Mouse (Mus musculus): Measurements from ENCODE around the gene Dbn1. TPM values are rescaled to one million over a fixed set of nuclear protein-coding genes. Genes with fewer than 3 reads are reported as not detected.

The Dbn1 gene
- polyA plus RNA-seq, 1 experiment from 2014 or later, result 372 TPM

- Histone ChIP-seq H3K36me3 (ENCODE audit: control insufficient read depth, insufficient read depth, low read length) (peaks cover 34% of the 10 kb centered on the region), H3K27me3 (ENCODE audit: control insufficient read depth, insufficient read depth, low read length) (no peaks in the 10 kb centered on the region), H3K4me1 (ENCODE audit: control insufficient read depth, insufficient read depth, low read length) (no peaks in the 10 kb centered on the region), H3K9me3 (ENCODE audit: control insufficient read depth, low read length) (no peaks in the 10 kb centered on the region), H3K4me3 (ENCODE audit: low read depth, low read length) (no peak overlapping the region), H3K27ac (ENCODE audit: low read depth, low read length) (no peak overlapping the region), H3K9ac (ENCODE audit: low read length) (no peak overlapping the region), H3K4me2 (ENCODE audit: low read depth) (no peak overlapping the region)
- WGBS, result 84% methylated on average over 5 of the region's 5 CpGs
- DNase-seq (ENCODE audit: low spot score), result no peak
- ATAC-seq (ENCODE audit: insufficient read depth, low FRiP score, low TSS enrichment), result no peak
Measured at GRCm38 (mm10) chr13:55504390-55504789, 16.5 kb upstream of the Dbn1 start.

- Histone ChIP-seq H3K9me3 (ENCODE audit: control insufficient read depth, low read length) (no peaks in the 10 kb centered on the region), H3K27ac (ENCODE audit: low read depth, low read length) (no peak overlapping the region), H3K4me3 (ENCODE audit: low read depth, low read length) (no peak overlapping the region), H3K36me3 (ENCODE audit: control insufficient read depth, insufficient read depth, low read length) (peaks cover 24% of the 10 kb centered on the region), H3K9ac (ENCODE audit: low read length) (no peak overlapping the region), H3K4me2 (ENCODE audit: low read depth) (no peak overlapping the region), H3K27me3 (ENCODE audit: control insufficient read depth, insufficient read depth, low read length) (no peaks in the 10 kb centered on the region), H3K4me1 (ENCODE audit: control insufficient read depth, insufficient read depth, low read length) (no peaks in the 10 kb centered on the region)
- 89% methylated on average over 8 of the region's 8 CpGs for WGBS
- no peak for ATAC-seq (ENCODE audit: insufficient read depth, low FRiP score, low TSS enrichment)
- DNase-seq (ENCODE audit: low spot score), result no peak
Measured at GRCm38 (mm10) chr13:55502405-55502804, 14.5 kb upstream of the Dbn1 start.

- no peaks in the 10 kb centered on the region for H3K9me3 ChIP-seq (ENCODE audit: control insufficient read depth, low read length)
- no peak overlapping the region for H3K4me2 ChIP-seq (ENCODE audit: low read depth)
- peaks cover 18% of the 10 kb centered on the region for H3K36me3 ChIP-seq (ENCODE audit: control insufficient read depth, insufficient read depth, low read length)
- no peak overlapping the region for H3K9ac ChIP-seq (ENCODE audit: low read length)
- H3K27ac ChIP-seq (ENCODE audit: low read depth, low read length), result no peak overlapping the region
- no peak overlapping the region for H3K4me3 ChIP-seq (ENCODE audit: low read depth, low read length)
- DNase-seq (ENCODE audit: low spot score) (no peak), ATAC-seq (ENCODE audit: insufficient read depth, low FRiP score, low TSS enrichment) (no peak)
- peaks cover 5% of the 10 kb centered on the region; the same call in 1 of the 2 replicates for H3K4me1 ChIP-seq (ENCODE audit: control insufficient read depth, insufficient read depth, low read length)
- no peaks in the 10 kb centered on the region for H3K27me3 ChIP-seq (ENCODE audit: control insufficient read depth, insufficient read depth, low read length)
- WGBS, result 83% methylated on average over 10 of the region's 10 CpGs
Measured at GRCm38 (mm10) chr13:55500575-55500974, 12.7 kb upstream of the Dbn1 start.

- H3K4me1 ChIP-seq (ENCODE audit: control insufficient read depth, insufficient read depth, low read length), result peaks cover 7% of the 10 kb centered on the region; the same call in 1 of the 2 replicates
- ATAC-seq (ENCODE audit: insufficient read depth, low FRiP score, low TSS enrichment), result no peak
- peaks cover 11% of the 10 kb centered on the region for H3K36me3 ChIP-seq (ENCODE audit: control insufficient read depth, insufficient read depth, low read length)
- no peak overlapping the region for H3K9ac ChIP-seq (ENCODE audit: low read length)
- WGBS, result 53% methylated on average over 11 of the region's 11 CpGs
- no peak overlapping the region for H3K4me2 ChIP-seq (ENCODE audit: low read depth)
- no peaks in the 10 kb centered on the region for H3K9me3 ChIP-seq (ENCODE audit: control insufficient read depth, low read length)
- DNase-seq (ENCODE audit: low spot score), result no peak
- no peak overlapping the region for H3K27ac ChIP-seq (ENCODE audit: low read depth, low read length)
- H3K27me3 ChIP-seq (ENCODE audit: control insufficient read depth, insufficient read depth, low read length), result no peaks in the 10 kb centered on the region
- H3K4me3 ChIP-seq (ENCODE audit: low read depth, low read length), result no peak overlapping the region
Measured at GRCm38 (mm10) chr13:55498906-55499305, 11.0 kb upstream of the Dbn1 start.

GRCm38 (mm10) chr13:55496661-55497060, 8.8 kb upstream of the Dbn1 start:
- H3K4me2 ChIP-seq (ENCODE audit: low read depth), result no peak overlapping the region
- no peak for ATAC-seq (ENCODE audit: insufficient read depth, low FRiP score, low TSS enrichment)
- H3K4me3 ChIP-seq (ENCODE audit: low read depth, low read length), result no peak overlapping the region
- no peaks in the 10 kb centered on the region for H3K27me3 ChIP-seq (ENCODE audit: control insufficient read depth, insufficient read depth, low read length)
- H3K4me1 ChIP-seq (ENCODE audit: control insufficient read depth, insufficient read depth, low read length), result peaks cover 7% of the 10 kb centered on the region; the same call in 1 of the 2 replicates
- no peaks in the 10 kb centered on the region for H3K36me3 ChIP-seq (ENCODE audit: control insufficient read depth, insufficient read depth, low read length)
- H3K9me3 ChIP-seq (ENCODE audit: control insufficient read depth, low read length), result no peaks in the 10 kb centered on the region
- no peak for DNase-seq (ENCODE audit: low spot score)
- 88% methylated on average over 6 of the region's 6 CpGs for WGBS
- H3K27ac ChIP-seq (ENCODE audit: low read depth, low read length), result no peak overlapping the region
- H3K9ac ChIP-seq (ENCODE audit: low read length), result no peak overlapping the region

- no peak overlapping the region for H3K27ac ChIP-seq (ENCODE audit: low read depth, low read length)
- no peak overlapping the region for H3K4me2 ChIP-seq (ENCODE audit: low read depth)
- DNase-seq (ENCODE audit: low spot score), result no peak
- H3K36me3 ChIP-seq (ENCODE audit: control insufficient read depth, insufficient read depth, low read length), result no peaks in the 10 kb centered on the region
- peak overlapping the region; percentile 20; the same call in 1 of the 2 replicates for H3K9ac ChIP-seq (ENCODE audit: low read length)
- no peaks in the 10 kb centered on the region for H3K27me3 ChIP-seq (ENCODE audit: control insufficient read depth, insufficient read depth, low read length)
- no peak for ATAC-seq (ENCODE audit: insufficient read depth, low FRiP score, low TSS enrichment)
- peaks cover 7% of the 10 kb centered on the region; the same call in 1 of the 2 replicates for H3K4me1 ChIP-seq (ENCODE audit: control insufficient read depth, insufficient read depth, low read length)
- no peak overlapping the region for H3K4me3 ChIP-seq (ENCODE audit: low read depth, low read length)
- 29% methylated on average over 4 of the region's 4 CpGs for WGBS
- H3K9me3 ChIP-seq (ENCODE audit: control insufficient read depth, low read length), result no peaks in the 10 kb centered on the region
Measured at GRCm38 (mm10) chr13:55495702-55496101, 7.8 kb upstream of the Dbn1 start.

GRCm38 (mm10) chr13:55494883-55495621, 7.1 kb upstream of the Dbn1 start:
- no peaks in the 10 kb centered on the region for H3K27me3 ChIP-seq (ENCODE audit: control insufficient read depth, insufficient read depth, low read length)
- no peak overlapping the region for H3K9ac ChIP-seq (ENCODE audit: low read length)
- H3K4me2 ChIP-seq (ENCODE audit: low read depth), result no peak overlapping the region
- peaks cover 7% of the 10 kb centered on the region; the same call in 1 of the 2 replicates for H3K4me1 ChIP-seq (ENCODE audit: control insufficient read depth, insufficient read depth, low read length)
- H3K9me3 ChIP-seq (ENCODE audit: control insufficient read depth, low read length), result no peaks in the 10 kb centered on the region
- ATAC-seq (ENCODE audit: insufficient read depth, low FRiP score, low TSS enrichment) (no peak), DNase-seq (ENCODE audit: low spot score) (no peak)
- WGBS, result 22% methylated on average over 18 of the region's 18 CpGs
- no peak overlapping the region for H3K27ac ChIP-seq (ENCODE audit: low read depth, low read length)
- H3K36me3 ChIP-seq (ENCODE audit: control insufficient read depth, insufficient read depth, low read length), result no peaks in the 10 kb centered on the region
- H3K4me3 ChIP-seq (ENCODE audit: low read depth, low read length), result no peak overlapping the region

GRCm38 (mm10) chr13:55494257-55494656, 6.3 kb upstream of the Dbn1 start:
- no peaks in the 10 kb centered on the region for H3K36me3 ChIP-seq (ENCODE audit: control insufficient read depth, insufficient read depth, low read length)
- no peaks in the 10 kb centered on the region for H3K9me3 ChIP-seq (ENCODE audit: control insufficient read depth, low read length)
- WGBS, result 26% methylated on average over 2 of the region's 2 CpGs
- H3K4me2 ChIP-seq (ENCODE audit: low read depth), result no peak overlapping the region
- H3K4me1 ChIP-seq (ENCODE audit: control insufficient read depth, insufficient read depth, low read length), result peaks cover 7% of the 10 kb centered on the region; the same call in 1 of the 2 replicates
- no peak overlapping the region for H3K9ac ChIP-seq (ENCODE audit: low read length)
- DNase-seq (ENCODE audit: low spot score), result no peak
- no peak overlapping the region for H3K4me3 ChIP-seq (ENCODE audit: low read depth, low read length)
- ATAC-seq (ENCODE audit: insufficient read depth, low FRiP score, low TSS enrichment), result no peak
- no peak overlapping the region for H3K27ac ChIP-seq (ENCODE audit: low read depth, low read length)
- no peaks in the 10 kb centered on the region for H3K27me3 ChIP-seq (ENCODE audit: control insufficient read depth, insufficient read depth, low read length)

GRCm38 (mm10) chr13:55486916-55487577, 864 bp downstream of the Dbn1 start:
- peak; percentile 45 for ATAC-seq (ENCODE audit: insufficient read depth, low FRiP score, low TSS enrichment)
- peak overlapping the region; percentile 100 for H3K9ac ChIP-seq (ENCODE audit: low read length)

More at GRCm38 (mm10) chr13:55486916-55487577, 864 bp downstream of the Dbn1 start:
- peak overlapping the region; percentile 88 for H3K4me2 ChIP-seq (ENCODE audit: low read depth)
- peaks cover 4% of the 10 kb centered on the region for H3K36me3 ChIP-seq (ENCODE audit: control insufficient read depth, insufficient read depth, low read length)
- WGBS, result 1% methylated on average over 24 of the region's 29 CpGs
- peak overlapping the region; percentile 97 for H3K27ac ChIP-seq (ENCODE audit: low read depth, low read length)
- no peaks in the 10 kb centered on the region for H3K9me3 ChIP-seq (ENCODE audit: control insufficient read depth, low read length)
- peak; percentile 69 for DNase-seq (ENCODE audit: low spot score)
- H3K4me3 ChIP-seq (ENCODE audit: low read depth, low read length), result peak overlapping the region; percentile 99
- no peaks in the 10 kb centered on the region for H3K27me3 ChIP-seq (ENCODE audit: control insufficient read depth, insufficient read depth, low read length)
- H3K4me1 ChIP-seq (ENCODE audit: control insufficient read depth, insufficient read depth, low read length), result peaks cover 45% of the 10 kb centered on the region

Measured in neural tube, embryonic 11.5 days (tissue).